Mouse (Mus musculus) kidney, adult 18-20 months (tissue): ENCODE measurements at regions not wholly inside any gene's neighbourhood (a gene's known extent, or its start where the extent isn't known, plus 50 kb on each side); places are given as distances from the start of the nearest gene placed in this dataset.

Source experiments
- DNase-seq: peaks from one replicate; pipeline ENCODE4 v3.0.0; 2021

- no peak for DNase-seq
These were observed 110.1 kb upstream of the Nmur2 start for GRCm38 (mm10) chr11:56150825-56151342.

- DNase-seq, result no peak
These were observed 108.9 kb upstream of the Nmur2 start for GRCm38 (mm10) chr11:56149752-56150151.

- no peak for DNase-seq
These were observed 108.1 kb upstream of the Nmur2 start for GRCm38 (mm10) chr11:56148956-56149355.

GRCm38 (mm10) chr11:56146708-56147107 lies 105.9 kb upstream of the Nmur2 start:
- DNase-seq, result no peak

- DNase-seq, result no peak
These were observed 90.6 kb upstream of the Nmur2 start for GRCm38 (mm10) chr11:56131339-56131823.

- peak; percentile 6 for DNase-seq
These were observed 75.9 kb upstream of the Nmur2 start for GRCm38 (mm10) chr11:56116553-56117232.

GRCm38 (mm10) chr11:56107929-56108328 lies 67.1 kb upstream of the Nmur2 start:
- DNase-seq, result peak; percentile 69

GRCm38 (mm10) chr11:56105632-56106031 lies 64.8 kb upstream of the Nmur2 start:
- peak; percentile 18 for DNase-seq

GRCm38 (mm10) chr11:56092891-56093290 lies 52.1 kb upstream of the Nmur2 start:
- DNase-seq, result no peak
